Mouse (Mus musculus): ENCODE measurements at regions not wholly inside any gene's neighbourhood (a gene's known extent, or its start where the extent isn't known, plus 50 kb on each side); places are given as distances from the start of the nearest gene placed in this dataset.

DNA sequence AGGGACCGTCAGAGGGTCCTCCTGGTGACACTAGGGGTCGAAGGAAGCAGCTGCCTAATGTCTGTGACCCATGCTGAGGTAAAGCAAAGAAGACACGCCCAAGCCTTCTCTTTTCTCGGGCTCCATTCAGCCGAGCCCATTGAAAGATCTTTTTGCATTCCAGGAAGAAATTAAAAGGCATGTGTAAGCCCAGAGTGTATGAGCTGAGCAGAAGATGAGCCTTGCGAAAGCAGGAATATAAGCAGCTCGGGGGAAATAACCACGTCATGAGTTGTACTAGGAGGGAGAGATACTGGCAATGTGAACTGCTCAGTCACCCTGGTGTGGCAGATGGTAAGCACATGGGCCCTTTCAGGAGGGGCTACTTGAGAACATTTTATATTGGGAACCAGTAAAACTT lies 252.1 kb downstream of the Ice1 start:
- TF ChIP-seq POLR2A (IDR thresholded peaks at IDR 0.05; ENCODE audit: borderline replicate concordance, low read depth, low read length): no peak
- TF ChIP-seq CTCF (IDR thresholded peaks at IDR 0.05; ENCODE audit: low read depth, low read length): no peak
